Mouse (Mus musculus) brain, adult 2 months (tissue): ENCODE measurements around the gene Vmn1r196.
"Not testable (repeated sequence)": the region's sequence is repeated elsewhere in the genome, so short reads cannot be mapped to it uniquely, and the experiment has no call there.

Experiments
- DNase-seq: peaks from one replicate; pipeline ENCODE4 v3.0.0; 2011; ENCODE audit warnings: low read depth, low spot score

Gene Vmn1r196

GRCm38 (mm10) chr13:22289620-22290019 is at the start of gene Vmn1r196:
Gene Vmn1r196 (plus strand): TSS chr13:22289920.
- no peak for DNase-seq

GRCm38 (mm10) chr13:22243915-22244314 is 45.8 kb upstream of the Vmn1r196 start, which contains the start of gene Vmn1r194:
Gene Vmn1r194 (plus strand): TSS chr13:22244215.
- DNase-seq = no peak

GRCm38 (mm10) chr13:22270222-22270621 is 19.5 kb upstream of the Vmn1r196 start, which contains the start of gene Vmn1r195:
Gene Vmn1r195 (plus strand): TSS chr13:22270522.
- DNase-seq = not testable (repeated sequence)

GRCm38 (mm10) chr13:22271721-22272120 is 18.0 kb upstream of the Vmn1r196 start:
- no peak for DNase-seq

GRCm38 (mm10) chr13:22284578-22284977 is 5.1 kb upstream of the Vmn1r196 start:
- DNase-seq = peak; percentile 18

GRCm38 (mm10) chr13:22308075-22308474 is 18.4 kb downstream of the Vmn1r196 start:
- not testable (repeated sequence) for DNase-seq

GRCm38 (mm10) chr13:22315361-22315760 is 25.6 kb downstream of the Vmn1r196 start:
- DNase-seq = no peak

- no peak for DNase-seq
These were observed 27.6 kb downstream of the Vmn1r196 start for GRCm38 (mm10) chr13:22317366-22317765.

- no peak for DNase-seq
These were observed 30.4 kb downstream of the Vmn1r196 start for GRCm38 (mm10) chr13:22320091-22320490.

GRCm38 (mm10) chr13:22324289-22324688 is 34.6 kb downstream of the Vmn1r196 start, which contains the start of gene Vmn1r197:
Gene Vmn1r197 (plus strand): TSS chr13:22324589.
- no peak for DNase-seq

- DNase-seq = no peak
These were observed 43.5 kb downstream of the Vmn1r196 start for GRCm38 (mm10) chr13:22333269-22333668.

- peak; percentile 16 for DNase-seq
These were observed 45.8 kb downstream of the Vmn1r196 start for GRCm38 (mm10) chr13:22335565-22335964.
